Mouse (Mus musculus) right cerebral cortex, postnatal 25 days (tissue): ENCODE data around the gene Hist1h3g.

Experiments
- DNase-seq: peaks from one replicate; pipeline ENCODE4 v3.0.0; 2022

Gene Hist1h3g

GRCm38 (mm10) chr13:23515826-23516620, 19.2 kb upstream of the Hist1h3g start:
- DNase-seq: no peak

- DNase-seq: peak; percentile 52
Measured at GRCm38 (mm10) chr13:23516822-23517602, 18.2 kb upstream of the Hist1h3g start.

GRCm38 (mm10) chr13:23517603-23518294, 17.5 kb upstream of the Hist1h3g start:
- peak; percentile 83 for DNase-seq

- no peak for DNase-seq
Measured at GRCm38 (mm10) chr13:23518295-23518603, 17.0 kb upstream of the Hist1h3g start.

- DNase-seq: peak; percentile 58
Measured at GRCm38 (mm10) chr13:23518885-23519284, 16.3 kb upstream of the Hist1h3g start.

GRCm38 (mm10) chr13:23519416-23519815, 15.8 kb upstream of the Hist1h3g start:
- DNase-seq: peak; percentile 69

GRCm38 (mm10) chr13:23521703-23522102, 13.5 kb upstream of the Hist1h3g start:
- DNase-seq: peak; percentile 49

- no peak for DNase-seq
Measured at GRCm38 (mm10) chr13:23523976-23524375, 11.2 kb upstream of the Hist1h3g start.

- DNase-seq: peak; percentile 71
Measured at GRCm38 (mm10) chr13:23524654-23525053, 10.6 kb upstream of the Hist1h3g start.

- DNase-seq: no peak
Measured at GRCm38 (mm10) chr13:23525901-23526300, 9.3 kb upstream of the Hist1h3g start.

- peak; percentile 88 for DNase-seq
Measured at GRCm38 (mm10) chr13:23526312-23526711, 8.9 kb upstream of the Hist1h3g start.

GRCm38 (mm10) chr13:23529005-23529404, 6.2 kb upstream of the Hist1h3g start:
- no peak for DNase-seq

- DNase-seq: no peak
Measured at GRCm38 (mm10) chr13:23529480-23530165, 5.6 kb upstream of the Hist1h3g start.

GRCm38 (mm10) chr13:23530181-23530900, 4.9 kb upstream of the Hist1h3g start:
- peak; percentile 43 for DNase-seq

- peak; percentile 95 for DNase-seq
Measured at GRCm38 (mm10) chr13:23530901-23531875, 4.0 kb upstream of the Hist1h3g start, which contains the start of gene Hist1h4h. Hist1h4h (plus strand) TSS chr13:23531050.

- no peak for DNase-seq
Measured at GRCm38 (mm10) chr13:23532262-23533075, 2.8 kb upstream of the Hist1h3g start.

- DNase-seq: peak; percentile 64
Measured at GRCm38 (mm10) chr13:23533560-23534367, 1.5 kb upstream of the Hist1h3g start, which contains the start of gene Hist1h2af. Hist1h2af (plus strand) TSS chr13:23533906.

GRCm38 (mm10) chr13:23534368-23535131, 672 bp upstream of the Hist1h3g start:
- peak; percentile 11 for DNase-seq
